Mouse (Mus musculus) G1E (cell line): ENCODE measurements around the gene Trank1.

Experiments
- CTCF ChIP-seq: IDR thresholded peaks from 2 replicates; pipeline ENCODE4 v1.5.1; 2012; ENCODE audit warnings: low read depth, low read length, inconsistent platforms, mixed read lengths
- POLR2AphosphoS5 ChIP-seq: IDR thresholded peaks from 2 replicates; pipeline ENCODE4 v1.6.1; 2012; ENCODE audit warnings: low read depth, low read length, inconsistent platforms; ENCODE audit not compliant: insufficient replicate concordance
- TAL1 ChIP-seq: conservative IDR thresholded peaks from 2 replicates; pipeline ENCODE4 v1.6.1; 2012; ENCODE audit warnings: low read depth, low read length, inconsistent platforms, mixed read lengths

- no peak for TF ChIP-seq CTCF
- no peak for TF ChIP-seq TAL1
- TF ChIP-seq POLR2AphosphoS5 = no peak
These were observed 39.9 kb upstream of the Trank1 start, which contains the start of the genes Mlh1 and Epm2aip1 for GRCm38 (mm10) chr9:111271434-111272160.
